Mouse (Mus musculus): Measurements from ENCODE around the gene Fam57a.

Fam57a gene

GRCm38 (mm10) chr11:76247239-76247638 is 67.8 kb downstream of the Fam57a start:
- DNase-seq = no peak

GRCm38 (mm10) chr11:76252036-76252435 is 72.6 kb downstream of the Fam57a start:
- no peak for DNase-seq

GRCm38 (mm10) chr11:76253145-76253917 is 73.9 kb downstream of the Fam57a start:
- peak; percentile 78 for DNase-seq

GRCm38 (mm10) chr11:76253918-76254264 is 74.4 kb downstream of the Fam57a start:
- DNase-seq = no peak

GRCm38 (mm10) chr11:76255431-76256001 is 76.0 kb downstream of the Fam57a start:
- DNase-seq = no peak

- DNase-seq = no peak
These were observed 76.7 kb downstream of the Fam57a start for GRCm38 (mm10) chr11:76256129-76256528.

GRCm38 (mm10) chr11:76257386-76257785 is 77.9 kb downstream of the Fam57a start:
- DNase-seq = no peak

- DNase-seq = no peak
These were observed 79.0 kb downstream of the Fam57a start for GRCm38 (mm10) chr11:76258511-76258910.

- no peak for DNase-seq
These were observed 81.0 kb downstream of the Fam57a start for GRCm38 (mm10) chr11:76260208-76261050.

GRCm38 (mm10) chr11:76261224-76261623 is 81.8 kb downstream of the Fam57a start:
- no peak for DNase-seq

- no peak for DNase-seq
These were observed 83.3 kb downstream of the Fam57a start for GRCm38 (mm10) chr11:76262611-76263351.
